Mouse (Mus musculus) MEL (cell line): ENCODE data around the gene Cdkn2a. TPM values are rescaled to one million over a fixed set of nuclear protein-coding genes. Genes with fewer than 3 reads are reported as not detected.
A peak's percentile ranks its signal among the peaks of the same experiment; 100 is the strongest.

Experiments used
- DNase-seq: peaks from one replicate; pipeline ENCODE4 v3.0.0; 2011; ENCODE audit warnings: low read depth, low spot score
- H3K27ac ChIP-seq: 2 replicates; pipeline ENCODE4 v1.5.1; 2012; ENCODE audit warnings: low read depth, mild to moderate bottlenecking, control low read depth, low read length, moderate library complexity; ENCODE audit not compliant: control insufficient read depth
- H3K27me3 ChIP-seq, 2 experiments: fragments of 150-350 bp in 1 of 2; sonication (generic) in 1 of 2; 2 replicates each; pipeline ENCODE4 v1.6.1; 2012; ENCODE audit warnings: low read length in 2 of 2, mild to moderate bottlenecking in 2 of 2, improper control_type of control experiment in 1 of 2, moderate library complexity in 1 of 2; ENCODE audit not compliant: insufficient read depth in 2 of 2, control insufficient read depth in 1 of 2
- H3K36me3 ChIP-seq, 2 experiments: 2 replicates each; pipeline ENCODE4 v1.6.1; 2012 to 2014; ENCODE audit warnings: low read length in 2 of 2, improper control_type of control experiment in 1 of 2, inconsistent platforms in 1 of 2, mild to moderate bottlenecking in 1 of 2; ENCODE audit not compliant: insufficient read depth in 2 of 2, control insufficient read depth in 1 of 2
- H3K4me1 ChIP-seq, 2 experiments: fragments of 150-350 bp in 1 of 2; sonication (generic) in 1 of 2; 2 replicates each; pipeline ENCODE4 v1.6.1; 2012; ENCODE audit warnings: low read length in 2 of 2, improper control_type of control experiment in 1 of 2, mild to moderate bottlenecking in 1 of 2; ENCODE audit not compliant: insufficient read depth in 2 of 2, control insufficient read depth in 1 of 2
- H3K4me3 ChIP-seq, 2 experiments: fragments of 150-350 bp in 1 of 2; sonication (generic) in 1 of 2; 2 replicates each; pipeline ENCODE4 v1.5.1; 2012; ENCODE audit warnings: low read depth in 2 of 2, low read length in 2 of 2, mild to moderate bottlenecking in 2 of 2, moderate library complexity in 2 of 2, control low read depth in 1 of 2, improper control_type of control experiment in 1 of 2; ENCODE audit not compliant: control insufficient read depth in 1 of 2, insufficient read depth in 1 of 2
- H3K79me2 ChIP-seq: 2 replicates; pipeline ENCODE4 v1.6.1; 2012; ENCODE audit warnings: mild to moderate bottlenecking, low read length, moderate library complexity; ENCODE audit not compliant: control insufficient read depth, poor library complexity, insufficient read depth
- H3K9ac ChIP-seq: 2 replicates; pipeline ENCODE4 v1.6.1; 2012; ENCODE audit warnings: low read depth, mild to moderate bottlenecking, control low read depth, low read length, moderate library complexity; ENCODE audit not compliant: control insufficient read depth, poor library complexity, severe bottlenecking
- H3K9me3 ChIP-seq: fragments of 150-350 bp; sonication (generic); replicated peaks from 2 replicates; pipeline ENCODE4 v1.6.1; 2012; ENCODE audit warnings: mild to moderate bottlenecking, low read length, improper control_type of control experiment, moderate library complexity; ENCODE audit not compliant: insufficient read depth
- CHD2 ChIP-seq: IDR thresholded peaks from 2 replicates; pipeline ENCODE4 v1.6.1; 2011; ENCODE audit warnings: low read length, improper control_type of control experiment
- CTCF ChIP-seq, 3 experiments: IDR thresholded peaks in 2 of 3; conservative IDR thresholded peaks in 1 of 3; 2 replicates each; pipeline ENCODE4 v1.5.1; 2011 to 2012; ENCODE audit warnings: low read length in 3 of 3, low read depth in 2 of 3, mild to moderate bottlenecking in 2 of 3, improper control_type of control experiment in 1 of 3, inconsistent platforms in 1 of 3, mixed read lengths in 1 of 3, moderate library complexity in 1 of 3; ENCODE audit not compliant: control insufficient read depth in 1 of 3, insufficient read depth in 1 of 3, poor library complexity in 1 of 3, severe bottlenecking in 1 of 3
- MAFK ChIP-seq: IDR thresholded peaks from 2 replicates; pipeline ENCODE4 v1.6.1; 2011; ENCODE audit warnings: low read depth, mild to moderate bottlenecking, low read length, improper control_type of control experiment, borderline replicate concordance
- MAZ ChIP-seq: IDR thresholded peaks from 2 replicates; pipeline ENCODE4 v1.6.1; 2012; ENCODE audit warnings: low read depth, mild to moderate bottlenecking, inconsistent platforms, low read length, improper control_type of control experiment
- MXI1 ChIP-seq: IDR thresholded peaks from 2 replicates; pipeline ENCODE4 v1.6.1; 2011; ENCODE audit warnings: mild to moderate bottlenecking, low read depth, low read length, improper control_type of control experiment
- MYB ChIP-seq: IDR thresholded peaks from 2 replicates; pipeline ENCODE4 v1.6.1; 2011; ENCODE audit warnings: mild to moderate bottlenecking, low read depth, low read length, improper control_type of control experiment
- NRF1 ChIP-seq: IDR thresholded peaks from 2 replicates; pipeline ENCODE4 v1.6.1; 2014; ENCODE audit warnings: low read depth, mild to moderate bottlenecking, inconsistent platforms, low read length, improper control_type of control experiment, moderate library complexity; ENCODE audit not compliant: poor library complexity, insufficient read depth, severe bottlenecking
- POLR2A ChIP-seq, 2 experiments: IDR thresholded peaks; 2 replicates each; pipeline ENCODE4 v1.6.1; 2011 to 2012; ENCODE audit warnings: low read length in 2 of 2, mild to moderate bottlenecking in 2 of 2, control low read depth in 1 of 2, improper control_type of control experiment in 1 of 2, low read depth in 1 of 2, moderate library complexity in 1 of 2; ENCODE audit not compliant: control insufficient read depth in 1 of 2, insufficient read depth in 1 of 2, poor library complexity in 1 of 2
- POLR2AphosphoS2 ChIP-seq: IDR thresholded peaks from 2 replicates; pipeline ENCODE4 v1.6.1; 2011; ENCODE audit warnings: low read length, improper control_type of control experiment
- SIN3A ChIP-seq: IDR thresholded peaks from 2 replicates; pipeline ENCODE4 v1.6.1; 2012; ENCODE audit warnings: low read length, improper control_type of control experiment, inconsistent platforms
- SMC3 ChIP-seq: IDR thresholded peaks from 2 replicates; pipeline ENCODE4 v1.6.1; 2011; ENCODE audit warnings: low read depth, low read length, improper control_type of control experiment
- TAL1 ChIP-seq: IDR thresholded peaks from 2 replicates; pipeline ENCODE4 v1.6.1; 2012; ENCODE audit warnings: mild to moderate bottlenecking, inconsistent platforms, low read length, moderate library complexity, mixed read lengths
- USF1 ChIP-seq: IDR thresholded peaks from 2 replicates; pipeline ENCODE4 v1.6.1; 2014; ENCODE audit warnings: low read depth, mild to moderate bottlenecking, inconsistent platforms, low read length, improper control_type of control experiment, moderate library complexity
- USF2 ChIP-seq, 2 experiments: IDR thresholded peaks; 2 replicates each; pipeline ENCODE4 v1.6.1; 2011 to 2012; ENCODE audit warnings: improper control_type of control experiment in 2 of 2, low read length in 2 of 2, borderline replicate concordance in 1 of 2, inconsistent platforms in 1 of 2, low read depth in 1 of 2, mild to moderate bottlenecking in 1 of 2; ENCODE audit not compliant: insufficient read depth in 1 of 2
- ZC3H11A ChIP-seq: IDR thresholded peaks from 2 replicates; pipeline ENCODE4 v1.6.1; 2012; ENCODE audit warnings: low read depth, mild to moderate bottlenecking, inconsistent platforms, low read length, improper control_type of control experiment
- ZMIZ1 ChIP-seq: IDR thresholded peaks from 2 replicates; pipeline ENCODE4 v1.6.1; 2012; ENCODE audit warnings: low read depth, mild to moderate bottlenecking, inconsistent platforms, low read length, improper control_type of control experiment, moderate library complexity
- polyA plus RNA-seq, 2 experiments: library from polyadenylated mRNA; stranded (reverse) in 1 of 2; unstranded in 1 of 2; fragments of >175 nt in 1 of 2; fragments of >200 nt in 1 of 2; gene quantifications; 2 replicates each; pipeline versions ENCODE4 v1.2.1 to v1.2.4; 2012; ENCODE audit warnings: low replicate concordance in 2 of 2, low read depth in 1 of 2; ENCODE audit not compliant: insufficient read length in 2 of 2, insufficient read depth in 1 of 2, missing spikeins in 1 of 2
- total RNA-seq: library from RNA; depleted of rRNA; stranded (reverse); fragments of 300-350 nt; gene quantifications from 2 replicates; pipeline ENCODE4 v1.2.3, GENCODE M21; 2012

Cdkn2a gene
- total and polyA plus RNA-seq, 3 experiments = 163 to 355 TPM; not detected in 1

GRCm38 (mm10) chr4:89277381-89277940, 17.0 kb downstream of the Cdkn2a start:
- Histone ChIP-seq H3K4me1 (peaks cover 10 to 13% of the 10 kb centered on the region in 2 experiments), H3K79me2 (peaks cover 5% of the 10 kb centered on the region), H3K36me3 (peaks cover 7 to 18% of the 10 kb centered on the region in 2 experiments; a peak in 3 of 4 replicates), H3K27me3 (no peaks in the 10 kb centered on the region), H3K27ac (no peak overlapping the region), H3K9me3 (no peaks in the 10 kb centered on the region), H3K9ac (no peak overlapping the region), H3K4me3 (no peak overlapping the region)
- TF ChIP-seq POLR2AphosphoS2 (0 out of 2 replicates have a peak, but pooled peaks have one; percentile 21), CHD2 (no peak)
- no peak for DNase-seq

GRCm38 (mm10) chr4:89276669-89277219, 17.7 kb downstream of the Cdkn2a start:
- H3K27ac ChIP-seq = no peak overlapping the region
- no peaks in the 10 kb centered on the region for H3K9me3 ChIP-seq
- H3K4me3 ChIP-seq = no peak overlapping the region
- H3K27me3 ChIP-seq = no peaks in the 10 kb centered on the region
- no peak for TF ChIP-seq TAL1
- TF ChIP-seq SIN3A = no peak
- TF ChIP-seq SMC3 = no peak
- no peak for TF ChIP-seq POLR2A (IDR thresholded peaks at IDR 0.05; ENCODE audit: control insufficient read depth in 1 of 2, insufficient read depth in 1 of 2, low read depth in 1 of 2, low read length in 2 of 2, poor library complexity in 1 of 2)
- TF ChIP-seq USF2 (IDR thresholded peaks at IDR 0.05; ENCODE audit: borderline replicate concordance in 1 of 2, insufficient read depth in 1 of 2, low read depth in 1 of 2, low read length in 2 of 2) = no peak
- no peak for TF ChIP-seq CTCF (IDR thresholded peaks at IDR 0.05 in 2 of 3, conservative IDR thresholded peaks at IDR 0.05 in 1 of 3; ENCODE audit: control insufficient read depth in 1 of 3, insufficient read depth in 1 of 3, low read depth in 2 of 3, low read length in 3 of 3, poor library complexity in 1 of 3, severe bottlenecking in 1 of 3)
- TF ChIP-seq CHD2 = no peak
- no peak for TF ChIP-seq MYB
- no peak for TF ChIP-seq USF1
- TF ChIP-seq MAZ = no peak
- TF ChIP-seq MAFK = no peak
- no peak for TF ChIP-seq ZMIZ1
- no peak for TF ChIP-seq MXI1
- no peak for TF ChIP-seq ZC3H11A
- no peak for TF ChIP-seq NRF1
- no peak overlapping the region for H3K9ac ChIP-seq
- peaks cover 7 to 12% of the 10 kb centered on the region in 2 experiments; a peak in 3 of 4 replicates for H3K4me1 ChIP-seq
- H3K79me2 ChIP-seq = peaks cover 2% of the 10 kb centered on the region; the same call in 1 of the 2 replicates
- peaks cover 7 to 17% of the 10 kb centered on the region in 2 experiments; a peak in 3 of 4 replicates for H3K36me3 ChIP-seq
- no peak for DNase-seq
